Mouse (Mus musculus) heart, embryonic 14.5 days (tissue): ENCODE data around the gene Smdt1. TPM values are rescaled to one million over a fixed set of nuclear protein-coding genes. Genes with fewer than 3 reads are reported as not detected.

Source experiments
- ATAC-seq: fragments of 200-750 bp; cut with Nextera tagmentation; 2 replicates; pipeline ENCODE4 v1.8.0; 2017; ENCODE audit warnings: low read depth, moderate TSS enrichment; ENCODE audit not compliant: insufficient number of reproducible peaks, insufficient read depth, low FRiP score
- H3K27ac ChIP-seq, 2 experiments: fragments of 200-500 bp in 1 of 2; fragments of 300-500 bp in 1 of 2; sonication (generic) in 1 of 2; replicated peaks in 1 of 2; 2 replicates each; pipeline ENCODE4 v1.5.1; 2012 to 2014; ENCODE audit warnings: low read depth in 2 of 2, low read length in 2 of 2, control low read depth in 1 of 2, mild to moderate bottlenecking in 1 of 2, mixed read lengths in 1 of 2; ENCODE audit not compliant: control insufficient read depth in 1 of 2, insufficient read depth in 1 of 2
- H3K27me3 ChIP-seq: fragments of 300-500 bp; sonication (generic); 2 replicates; pipeline ENCODE4 v1.6.1; 2014; ENCODE audit warnings: mild to moderate bottlenecking, low read length, control low read depth; ENCODE audit not compliant: control insufficient read depth, insufficient read depth
- H3K36me3 ChIP-seq: fragments of 300-500 bp; sonication (generic); 2 replicates; pipeline ENCODE4 v1.6.1; 2014; ENCODE audit warnings: mild to moderate bottlenecking, control low read depth, low read length, mixed read lengths; ENCODE audit not compliant: control insufficient read depth, insufficient read depth
- H3K4me1 ChIP-seq, 2 experiments: fragments of 200-500 bp in 1 of 2; fragments of 300-500 bp in 1 of 2; sonication (generic) in 1 of 2; 2 replicates each; pipeline ENCODE4 v1.6.1; 2012 to 2014; ENCODE audit warnings: low read length in 2 of 2, control low read depth in 1 of 2, mixed read lengths in 1 of 2; ENCODE audit not compliant: control insufficient read depth in 2 of 2, insufficient read depth in 2 of 2
- H3K4me2 ChIP-seq: fragments of 300-500 bp; sonication (generic); 2 replicates; pipeline ENCODE4 v1.6.1; 2014; ENCODE audit warnings: mild to moderate bottlenecking, low read length
- H3K4me3 ChIP-seq, 2 experiments: fragments of 200-500 bp in 1 of 2; fragments of 300-500 bp in 1 of 2; sonication (generic) in 1 of 2; 2 replicates each; pipeline ENCODE4 v1.5.1; 2012 to 2014; ENCODE audit warnings: low read length in 2 of 2, mild to moderate bottlenecking in 2 of 2, control low read depth in 1 of 2, low read depth in 1 of 2, moderate library complexity in 1 of 2; ENCODE audit not compliant: control insufficient read depth in 1 of 2, insufficient read depth in 1 of 2
- H3K9ac ChIP-seq: fragments of 300-500 bp; sonication (generic); 2 replicates; pipeline ENCODE4 v1.6.1; 2014; ENCODE audit warnings: mild to moderate bottlenecking, low read length
- H3K9me3 ChIP-seq: fragments of 300-500 bp; sonication (generic); 2 replicates; pipeline ENCODE4 v1.6.1; 2016; ENCODE audit warnings: low read length, control low read depth; ENCODE audit not compliant: control insufficient read depth
- WGBS: fragments of 180-500 bp; shearing (Covaris S2); extraction: QIAGEN DNeasy Blood & Tissue Kit; methylation state at CpG from one replicate; pipeline ENCODE4 v1.1.7; 2014; 5-methylcytosine and 5-hydroxymethylcytosine counted together
- polyA plus RNA-seq: library from polyadenylated mRNA; unstranded; fragments of >200 nt; fragmentation: Nextera tagmentation; extraction: Ambion mirVana; gene quantifications from 2 replicates; pipeline ENCODE4 v1.2.1, GENCODE M21; 2014

Smdt1 gene
- 365 and 384 TPM in 2 replicates for polyA plus RNA-seq

- ATAC-seq = peak; percentile 85
- H3K27ac ChIP-seq = peak within 1 kb of the TSS; percentile 40 to 65; a peak in 3 of 4 replicates
- H3K27me3 ChIP-seq = no peaks in the 10 kb centered on the region
- peaks cover 20 to 28% of the 10 kb centered on the region in 2 experiments for H3K4me1 ChIP-seq
- H3K9ac ChIP-seq = peak within 1 kb of the TSS; percentile 80
- under 1% methylated on average over 40 of the region's 41 CpGs for WGBS
- H3K36me3 ChIP-seq = peaks cover 31% of the 10 kb centered on the region
- peak within 1 kb of the TSS; percentile 67 to 73 for H3K4me3 ChIP-seq
- H3K4me2 ChIP-seq = peak within 1 kb of the TSS; percentile 78
- H3K9me3 ChIP-seq = no peaks in the 10 kb centered on the region
These were observed at the start of gene Smdt1, which contains the start of the genes Naga and Pheta2 for GRCm38 (mm10) chr15:82338593-82339112. Gene Smdt1, plus strand, starts transcription at chr15:82338959. Gene Naga, minus strand, starts transcription at chr15:82338925. Gene Pheta2, plus strand, starts transcription at chr15:82338942.

DNA sequence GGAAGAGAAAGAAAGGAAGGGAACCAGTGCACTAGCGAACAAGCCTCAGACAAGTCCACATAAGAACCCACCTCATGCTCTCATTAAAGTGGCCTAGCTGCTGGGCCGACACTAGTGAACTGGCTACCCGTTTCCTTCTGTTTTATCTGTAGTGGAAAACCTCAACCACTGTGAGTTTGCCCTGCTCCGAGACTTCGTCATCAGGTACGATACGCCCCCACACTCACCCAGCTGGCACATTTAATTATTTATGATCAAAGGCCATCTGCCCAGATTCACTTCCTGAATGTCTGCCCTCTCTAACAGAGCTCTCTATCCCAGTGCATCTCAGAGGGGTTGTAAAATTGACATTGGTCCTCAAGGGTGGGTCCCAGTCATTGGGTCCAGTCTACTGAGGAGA, 48.5 kb upstream of the Smdt1 start:
- 84% methylated on average over 7 of the region's 7 CpGs for WGBS
- Histone ChIP-seq H3K9me3 (no peaks in the 10 kb centered on the region), H3K4me2 (no peak overlapping the region), H3K9ac (no peak overlapping the region), H3K27ac (no peak overlapping the region), H3K36me3 (no peaks in the 10 kb centered on the region), H3K4me1 (peaks cover 7 to 12% of the 10 kb centered on the region in 2 experiments), H3K27me3 (no peaks in the 10 kb centered on the region), H3K4me3 (no peak overlapping the region)
- ATAC-seq = no peak

- Histone ChIP-seq H3K36me3 (no peaks in the 10 kb centered on the region), H3K9ac (peak overlapping the region; percentile 9; the same call in 1 of the 2 replicates), H3K4me1 (peaks cover 7 to 12% of the 10 kb centered on the region in 2 experiments), H3K4me2 (peak overlapping the region; percentile 56), H3K9me3 (no peaks in the 10 kb centered on the region), H3K27me3 (no peaks in the 10 kb centered on the region), H3K4me3 (no peak overlapping the region), H3K27ac (no peak overlapping the region)
- WGBS = 5% methylated on average over 5 of the region's 5 CpGs
- ATAC-seq = no peak
These were observed 45.9 kb upstream of the Smdt1 start for GRCm38 (mm10) chr15:82292851-82293250.

- peak overlapping the region; percentile 9; the same call in 1 of the 2 replicates for H3K9ac ChIP-seq
These were observed 45.5 kb upstream of the Smdt1 start for GRCm38 (mm10) chr15:82293271-82293711.

GRCm38 (mm10) chr15:82294059-82294458, 44.7 kb upstream of the Smdt1 start:
- Histone ChIP-seq H3K4me2 (no peak overlapping the region), H3K4me1 (peaks cover 9 to 12% of the 10 kb centered on the region in 2 experiments), H3K4me3 (no peak overlapping the region), H3K9ac (no peak overlapping the region), H3K27ac (no peak overlapping the region), H3K36me3 (no peaks in the 10 kb centered on the region), H3K27me3 (no peaks in the 10 kb centered on the region), H3K9me3 (no peaks in the 10 kb centered on the region)
- 42% methylated on average over 8 of the region's 8 CpGs for WGBS
- no peak for ATAC-seq

More at GRCm38 (mm10) chr15:82293271-82293711, 45.5 kb upstream of the Smdt1 start:
- Histone ChIP-seq H3K4me1 (peaks cover 7 to 12% of the 10 kb centered on the region in 2 experiments), H3K27ac (no peak overlapping the region), H3K36me3 (no peaks in the 10 kb centered on the region), H3K9me3 (no peaks in the 10 kb centered on the region), H3K4me3 (peak overlapping the region in 1 of 2 experiments; percentile 19; a peak in 1 of 4 replicates), H3K27me3 (no peaks in the 10 kb centered on the region), H3K4me2 (peak overlapping the region; percentile 56)
- ATAC-seq = no peak
- WGBS = 10% methylated on average over 7 of the region's 7 CpGs

GRCm38 (mm10) chr15:82298764-82299561, 39.8 kb upstream of the Smdt1 start, which contains the start of gene Wbp2nl:
Gene Wbp2nl, plus strand, starts transcription at chr15:82298954.
- H3K4me1 ChIP-seq = peaks cover 2 to 4% of the 10 kb centered on the region in 2 experiments; a peak in 3 of 4 replicates
- H3K4me2 ChIP-seq = peak within 1 kb of the TSS; percentile 44
- no peaks in the 10 kb centered on the region for H3K9me3 ChIP-seq
- H3K4me3 ChIP-seq = no peak within 1 kb of the TSS
- ATAC-seq = peak; percentile 64
- 41% methylated on average over 39 of the region's 39 CpGs for WGBS
- no peak within 1 kb of the TSS for H3K27ac ChIP-seq
- no peaks in the 10 kb centered on the region for H3K36me3 ChIP-seq
- no peak within 1 kb of the TSS for H3K9ac ChIP-seq
- no peaks in the 10 kb centered on the region for H3K27me3 ChIP-seq

DNA sequence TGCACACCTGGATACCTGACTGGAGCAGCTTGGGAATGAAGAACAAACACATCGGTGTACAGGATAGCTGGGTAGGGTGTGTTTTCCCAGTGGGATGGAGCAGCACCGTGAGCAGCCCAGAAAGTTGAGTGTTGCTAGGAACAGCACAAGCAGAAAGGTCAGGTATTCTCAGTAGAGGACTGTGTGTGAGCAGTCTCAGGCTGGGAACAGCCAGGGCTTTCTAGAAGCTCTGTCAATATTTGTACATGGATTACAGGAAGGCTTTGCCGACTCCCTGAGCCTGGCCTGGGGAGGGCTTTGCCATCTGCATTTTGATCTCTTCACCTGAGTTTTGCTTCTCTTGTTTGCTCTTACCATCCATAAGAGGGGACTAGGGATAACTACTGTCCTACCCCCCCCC, 31.7 kb upstream of the Smdt1 start:
- Histone ChIP-seq H3K27ac (no peak overlapping the region), H3K27me3 (no peaks in the 10 kb centered on the region), H3K9ac (no peak overlapping the region), H3K9me3 (no peaks in the 10 kb centered on the region), H3K4me2 (no peak overlapping the region), H3K4me1 (no peaks in the 10 kb centered on the region), H3K4me3 (no peak overlapping the region), H3K36me3 (no peaks in the 10 kb centered on the region)
- WGBS = 64% methylated on average over 3 of the region's 3 CpGs
- no peak for ATAC-seq
